Mouse (Mus musculus) embryonic facial prominence, embryonic 12.5 days (tissue): Measurements from ENCODE around the gene Adat3. TPM values are rescaled to one million over a fixed set of nuclear protein-coding genes. Genes with fewer than 3 reads are reported as not detected.

Experiments
- microRNA-seq: library from miRNA; unstranded; fragments of <30 nt; microRNA quantifications from one replicate; pipeline ENCODE4, GENCODE M21; 2017
- polyA plus RNA-seq: library from polyadenylated mRNA; unstranded; fragments of >200 nt; fragmentation: Nextera tagmentation; extraction: Ambion mirVana; gene quantifications from 2 replicates; pipeline ENCODE4 v1.2.1, GENCODE M21; 2016

Gene Adat3
- polyA plus RNA-seq, 1 experiment from 2014 or later = 7.8 TPM

Small RNA genes lying within 50 kb of the gene (microRNA-seq; reads per million reads assigned to microRNA genes)
- gene Mir6912 = not detected

Other genes starting within 250 kb of the Adat3 start
- 0.87 and 1.2 TPM in 2 replicates for gene Plk5, start 246.4 kb upstream of the Adat3 start, polyA plus RNA-seq
- 13.1 and 14.9 TPM in 2 replicates for gene Mex3d, start 215.2 kb upstream of the Adat3 start, polyA plus RNA-seq
- gene Mbd3, start 203.3 kb upstream of the Adat3 start, polyA plus RNA-seq = 332 and 349 TPM in 2 replicates
- 403 and 464 TPM in 2 replicates for gene Uqcr11, start 196.1 kb upstream of the Adat3 start, polyA plus RNA-seq
- gene Tcf3, start 169.2 kb upstream of the Adat3 start, polyA plus RNA-seq = 251 and 258 TPM in 2 replicates
- 0.10 and 0.13 TPM in 2 replicates for gene Onecut3, start 108.0 kb upstream of the Adat3 start, polyA plus RNA-seq
- gene Atp8b3, start 63.8 kb upstream of the Adat3 start, polyA plus RNA-seq = 0.19 and 0.23 TPM in 2 replicates
- 32.9 and 33.1 TPM in 2 replicates for gene Rexo1, start 41.3 kb upstream of the Adat3 start, polyA plus RNA-seq
- gene Klf16, start 25.6 kb upstream of the Adat3 start, polyA plus RNA-seq = 12.4 and 12.5 TPM in 2 replicates
- gene Abhd17a, start 12.5 kb upstream of the Adat3 start, polyA plus RNA-seq = 123 and 125 TPM in 2 replicates
- 77.4 and 80.6 TPM in 2 replicates for gene Scamp4, start within 50 bp of the Adat3 start, polyA plus RNA-seq
- 4.7 and 5.9 TPM in 2 replicates for gene Gm49322, start 3.1 kb downstream of the Adat3 start, polyA plus RNA-seq
- gene Csnk1g2, start 20.0 kb downstream of the Adat3 start, polyA plus RNA-seq = 250 and 263 TPM in 2 replicates
- gene Btbd2, start 54.2 kb downstream of the Adat3 start, polyA plus RNA-seq = 109 and 110 TPM in 2 replicates
- gene Mknk2, start 75.2 kb downstream of the Adat3 start, polyA plus RNA-seq = 117 and 122 TPM in 2 replicates
- gene Mob3a, start 99.1 kb downstream of the Adat3 start, polyA plus RNA-seq = 57.4 and 60.9 TPM in 2 replicates
- gene Izumo4, start 99.3 kb downstream of the Adat3 start, polyA plus RNA-seq = 20.5 and 23.6 TPM in 2 replicates
- gene Ap3d1, start 139.4 kb downstream of the Adat3 start, polyA plus RNA-seq = 84.7 and 85.8 TPM in 2 replicates
- 23.5 and 26.1 TPM in 2 replicates for gene Dot1l, start 152.3 kb downstream of the Adat3 start, polyA plus RNA-seq
- 64.8 and 71.7 TPM in 2 replicates for gene Sf3a2, start 195.3 kb downstream of the Adat3 start, polyA plus RNA-seq
- 132 and 142 TPM in 2 replicates for gene Plekhj1, start 195.7 kb downstream of the Adat3 start, polyA plus RNA-seq
- gene Amh, start 202.4 kb downstream of the Adat3 start, polyA plus RNA-seq = not detected in 2 replicates
- gene Jsrp1, start 210.6 kb downstream of the Adat3 start, polyA plus RNA-seq = 1.6 and 1.8 TPM in 2 replicates
- gene Oaz1, start 223.8 kb downstream of the Adat3 start, polyA plus RNA-seq = 1,786 and 1,871 TPM in 2 replicates
- 1.7 and 2.1 TPM in 2 replicates for gene Lingo3, start 241.2 kb downstream of the Adat3 start, polyA plus RNA-seq